In genomic region chr14:13977498-13977897, GRCm38 (mm10) we compare ENCODE assay signal across 28 mouse cellular contexts. TPM values are rescaled to one million over a fixed set of nuclear protein-coding genes. Genes with fewer than 3 reads are reported as not detected.
DNase-seq lines count a peak whose midpoint lies in the region; ATAC-seq lines count a peak whose summit lies in the region.
"Had no signal": no experiment of that assay in that cellular context is flagged by ENCODE, and none has a peak within 500 bp of the region (broad histone marks: within the 10 kb centered on the region; RNA-seq: fewer than 3 reads in every experiment).

No protein-coding gene starts in this region.

- WGBS in heart, embryonic 16.5 days: 62% methylated on average over 1 of the region's 1 CpGs
- WGBS in lung, embryonic 16.5 days: 46% methylated on average over 1 of the region's 1 CpGs

- no peaks in the 10 kb centered on the region for H3K27me3 ChIP-seq in heart, embryonic 16.5 days (ENCODE audit: control insufficient read depth, insufficient read depth, low read length)
- H3K27me3 ChIP-seq in lung, embryonic 16.5 days (ENCODE audit: control insufficient read depth, insufficient read depth, low read depth, low read length): no peaks in the 10 kb centered on the region
- H3K27me3 ChIP-seq: embryonic facial prominence, embryonic 13.5 days; forebrain, embryonic 12.5 days; forebrain, embryonic 15.5 days had no signal

- H3K4me2 ChIP-seq in heart, embryonic 16.5 days (ENCODE audit: low read depth, low read length): no peak overlapping the region
- no peak overlapping the region for H3K4me2 ChIP-seq in lung, embryonic 16.5 days (ENCODE audit: low read depth, low read length)
- H3K4me2 ChIP-seq: embryonic facial prominence, embryonic 13.5 days; forebrain, embryonic 12.5 days; forebrain, embryonic 15.5 days; heart, embryonic 12.5 days; heart, embryonic 15.5 days; hindbrain, embryonic 14.5 days had no signal

- 0 out of 2 replicates have a peak, but pooled peaks cover 2% of the 10 kb centered on the region for H3K4me1 ChIP-seq in heart, embryonic 16.5 days (ENCODE audit: control insufficient read depth, insufficient read depth, low read length)
- no peaks in the 10 kb centered on the region for H3K4me1 ChIP-seq in lung, embryonic 16.5 days (replicated peaks; ENCODE audit: control insufficient read depth, insufficient read depth, low read length)
- H3K4me1 ChIP-seq: forebrain, embryonic 12.5 days; forebrain, embryonic 15.5 days had no signal

- H3K4me3 ChIP-seq in heart, embryonic 16.5 days (ENCODE audit: low read length): no peak overlapping the region
- H3K4me3 ChIP-seq in lung, embryonic 16.5 days (ENCODE audit: low read length): no peak overlapping the region
- H3K4me3 ChIP-seq: embryonic facial prominence, embryonic 10.5 days; embryonic facial prominence, embryonic 13.5 days; erythroblast, embryonic 14.5 days; forebrain, embryonic 12.5 days; forebrain, embryonic 15.5 days; heart, adult 2 months; heart, embryonic 12.5 days; heart, embryonic 15.5 days had no signal

- H3K36me3 ChIP-seq in heart, embryonic 16.5 days (ENCODE audit: control insufficient read depth, insufficient read depth): no peaks in the 10 kb centered on the region
- H3K36me3 ChIP-seq in lung, embryonic 16.5 days (ENCODE audit: control insufficient read depth, insufficient read depth, low read length): no peaks in the 10 kb centered on the region
- H3K36me3 ChIP-seq: embryonic facial prominence, embryonic 10.5 days; embryonic facial prominence, embryonic 13.5 days; forebrain, embryonic 12.5 days; forebrain, embryonic 15.5 days; heart, embryonic 12.5 days; heart, embryonic 15.5 days had no signal

- no peak for DNase-seq in heart, adult 8-10 months (ENCODE audit: low spot score)
- no peak for DNase-seq in lung, adult 18-20 months
- peak; percentile 47 for DNase-seq in lung, postnatal 10 days
- no peak for DNase-seq in MN1 (ENCODE audit: low spot score)
- no peak for DNase-seq in layer of hippocampus, adult 9-10 months (ENCODE audit: low spot score)
- DNase-seq: adrenal gland, adult 2 months; adrenal gland, postnatal 25 days; cerebellum, adult 11-12 months; cerebellum, adult 8-10 months; cerebellum, postnatal 10 days; cerebellum, postnatal 36 days; embryo, embryonic 11 days; gastrocnemius, postnatal 25 days; heart, adult 2 months; heart, postnatal 14 days; heart, postnatal 4 days had no signal

- H3K9ac ChIP-seq in heart, embryonic 16.5 days (ENCODE audit: low read length): no peak overlapping the region
- H3K9ac ChIP-seq in lung, embryonic 16.5 days (ENCODE audit: low read length): no peak overlapping the region
- H3K9ac ChIP-seq: embryonic facial prominence, embryonic 13.5 days; forebrain, embryonic 12.5 days; forebrain, embryonic 15.5 days; heart, embryonic 12.5 days; heart, embryonic 15.5 days; hindbrain, embryonic 14.5 days had no signal

- 0 out of 2 replicates have a peak, but pooled peaks have one; percentile 28 for ATAC-seq in heart, embryonic 16.5 days (replicated peaks; ENCODE audit: extremely low read depth, insufficient read depth, low FRiP score)
- peak; percentile 89 for ATAC-seq in lung, embryonic 16.5 days (ENCODE audit: low read depth)
- ATAC-seq: forebrain, embryonic 15.5 days; hindbrain, postnatal 0 days; inflammation-experienced regulatory T-cells, adult 6 months had no signal

- no peak overlapping the region for H3K27ac ChIP-seq in heart, embryonic 16.5 days (ENCODE audit: low read length)
- no peak overlapping the region for H3K27ac ChIP-seq in lung, embryonic 16.5 days (ENCODE audit: low read length)
- H3K27ac ChIP-seq: embryonic facial prominence, embryonic 10.5 days; embryonic facial prominence, embryonic 13.5 days; forebrain, embryonic 12.5 days; forebrain, embryonic 15.5 days; heart, adult 2 months; heart, embryonic 15.5 days; hindbrain, embryonic 14.5 days; hindbrain, postnatal 0 days had no signal

- H3K9me3 ChIP-seq in heart, embryonic 16.5 days (replicated peaks; ENCODE audit: control insufficient read depth, low read length): no peaks in the 10 kb centered on the region
- no peaks in the 10 kb centered on the region for H3K9me3 ChIP-seq in lung, embryonic 16.5 days (ENCODE audit: control insufficient read depth, low read length)
- H3K9me3 ChIP-seq: embryonic facial prominence, embryonic 10.5 days; embryonic facial prominence, embryonic 13.5 days; forebrain, embryonic 12.5 days; forebrain, embryonic 15.5 days; heart, embryonic 12.5 days; heart, embryonic 15.5 days had no signal

RNA-seq across cellular contexts. Expression of gene Thoc7, which starts 15.8 kb away (rescaled TPM):
- 156 and 167 TPM in 2 replicates for polyA plus RNA-seq in heart, embryonic 16.5 days (2015; fragmentation: Nextera tagmentation; extraction: Ambion mirVana)
- 10 to 100 TPM; 80.7 to 94.7 (median 81.9) TPM for total RNA-seq in heart, adult 8-10 months (2022)
- 165 and 166 TPM in 2 replicates for polyA plus RNA-seq in lung, embryonic 16.5 days (2015; fragmentation: Nextera tagmentation; extraction: Ambion mirVana)

RNA-seq across cellular contexts. Expression of gene Atxn7, which starts 16.3 kb away (rescaled TPM):
- 2.7 and 2.9 TPM in 2 replicates for polyA plus RNA-seq in heart, embryonic 16.5 days (2015; fragmentation: Nextera tagmentation; extraction: Ambion mirVana)
- total RNA-seq in heart, adult 8-10 months (2022): 10 to 100 TPM; 12.5 to 17.3 (median 16.1) TPM
- polyA plus RNA-seq in lung, embryonic 16.5 days (2015; fragmentation: Nextera tagmentation; extraction: Ambion mirVana): 4.0 and 4.3 TPM in 2 replicates
